Mouse (Mus musculus): ENCODE results near the gene Tkt.

Gene Tkt

DNA sequence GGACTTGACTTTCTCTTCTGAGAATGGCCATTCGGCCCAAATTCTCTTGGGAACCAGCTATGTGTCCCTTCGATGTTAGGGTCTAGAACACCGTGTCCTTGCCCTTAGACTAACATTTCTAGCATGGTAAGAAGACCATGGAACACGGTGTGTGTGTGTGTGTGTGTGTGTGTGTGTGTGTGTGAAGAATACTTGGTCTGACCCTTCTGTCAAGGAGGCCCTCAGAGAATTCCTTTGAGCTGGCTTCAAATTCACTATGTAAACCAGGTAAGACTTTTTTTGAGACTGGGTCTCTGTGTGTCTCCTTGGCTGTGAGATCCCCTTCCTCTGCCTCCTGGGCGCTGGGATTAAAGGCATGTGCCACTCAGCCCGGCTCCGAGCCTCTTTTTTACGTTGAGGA, 74.4 kb downstream of the Tkt start:
- DNase-seq: no peak
